Mouse (Mus musculus): ENCODE results near the gene Lama1.
A peak's percentile ranks its signal among the peaks of the same experiment; 100 is the strongest.

Gene Lama1

GRCm38 (mm10) chr17:67696694-67697386 lies at the start of gene Lama1:
Gene Lama1 (plus strand): TSS chr17:67697259.
- peak; percentile 94 to 96 for DNase-seq

GRCm38 (mm10) chr17:67651506-67651905 lies 45.6 kb upstream of the Lama1 start:
- DNase-seq: peak; percentile 58 to 75

- no peak for DNase-seq
Measured at GRCm38 (mm10) chr17:67664299-67664698, 32.8 kb upstream of the Lama1 start.

- no peak for DNase-seq
Measured at GRCm38 (mm10) chr17:67666981-67667380, 30.1 kb upstream of the Lama1 start.

- peak; percentile 84 to 85 for DNase-seq
Measured at GRCm38 (mm10) chr17:67667981-67668380, 29.1 kb upstream of the Lama1 start.

- no peak for DNase-seq
Measured at GRCm38 (mm10) chr17:67678576-67678975, 18.5 kb upstream of the Lama1 start.

GRCm38 (mm10) chr17:67681084-67681483 lies 16.0 kb upstream of the Lama1 start:
- DNase-seq: no peak

GRCm38 (mm10) chr17:67685022-67685743 lies 11.9 kb upstream of the Lama1 start:
- DNase-seq: peak in 1 of 2 experiments; percentile 34

- DNase-seq: no peak
Measured at GRCm38 (mm10) chr17:67687505-67687904, 9.6 kb upstream of the Lama1 start.

- no peak for DNase-seq
Measured at GRCm38 (mm10) chr17:67690689-67691088, 6.4 kb upstream of the Lama1 start.

- DNase-seq: no peak
Measured at GRCm38 (mm10) chr17:67692651-67693050, 4.4 kb upstream of the Lama1 start.

- DNase-seq: no peak
Measured at GRCm38 (mm10) chr17:67693861-67694260, 3.2 kb upstream of the Lama1 start.

- DNase-seq: peak; percentile 48 to 63
Measured at GRCm38 (mm10) chr17:67697461-67697891, 417 bp downstream of the Lama1 start.

GRCm38 (mm10) chr17:67698301-67698700 lies 1.2 kb downstream of the Lama1 start:
- peak; percentile 65 to 72 for DNase-seq

- no peak for DNase-seq
Measured at GRCm38 (mm10) chr17:67701761-67702160, 4.7 kb downstream of the Lama1 start.

- DNase-seq: no peak
Measured at GRCm38 (mm10) chr17:67702941-67703340, 5.9 kb downstream of the Lama1 start.

- no peak for DNase-seq
Measured at GRCm38 (mm10) chr17:67705035-67705769, 8.1 kb downstream of the Lama1 start.

GRCm38 (mm10) chr17:67706372-67706771 lies 9.3 kb downstream of the Lama1 start:
- no peak for DNase-seq

GRCm38 (mm10) chr17:67707793-67708364 lies 10.8 kb downstream of the Lama1 start:
- peak; percentile 53 to 65 for DNase-seq

GRCm38 (mm10) chr17:67710377-67710781 lies 13.3 kb downstream of the Lama1 start:
- no peak for DNase-seq

GRCm38 (mm10) chr17:67711361-67711760 lies 14.3 kb downstream of the Lama1 start:
- no peak for DNase-seq

GRCm38 (mm10) chr17:67712929-67713328 lies 15.9 kb downstream of the Lama1 start:
- no peak for DNase-seq

- no peak for DNase-seq
Measured at GRCm38 (mm10) chr17:67715466-67715865, 18.4 kb downstream of the Lama1 start.
